Mouse (Mus musculus) adipocyte (in vitro differentiated cells): ENCODE data around the gene Rnf151.

Experiments used
- DNase-seq: peaks from one replicate; pipeline ENCODE4 v3.0.0-alpha.2; 2016; ENCODE audit warnings: low spot score

Gene Rnf151

GRCm38 (mm10) chr17:24717943-24718342, at the start of gene Rnf151, which contains the start of gene Rps2:
Rnf151 (minus strand) TSS chr17:24718063.
Rps2 (plus strand) TSS chr17:24718116.
- DNase-seq: no peak

GRCm38 (mm10) chr17:24766266-24766875, 48.5 kb upstream of the Rnf151 start:
- DNase-seq: no peak

- no peak for DNase-seq
Observed at GRCm38 (mm10) chr17:24765016-24765905, 47.4 kb upstream of the Rnf151 start.

GRCm38 (mm10) chr17:24761121-24761520, 43.3 kb upstream of the Rnf151 start:
- no peak for DNase-seq

- no peak for DNase-seq
Observed at GRCm38 (mm10) chr17:24757394-24757793, 39.5 kb upstream of the Rnf151 start.

- DNase-seq: no peak
Observed at GRCm38 (mm10) chr17:24752415-24753394, 34.8 kb upstream of the Rnf151 start, which contains the start of gene Hs3st6. Hs3st6 (plus strand) TSS chr17:24752988.

GRCm38 (mm10) chr17:24751528-24751927, 33.7 kb upstream of the Rnf151 start:
- no peak for DNase-seq

- DNase-seq: no peak
Observed at GRCm38 (mm10) chr17:24746986-24747385, 29.1 kb upstream of the Rnf151 start.

- peak; percentile 95 for DNase-seq
Observed at GRCm38 (mm10) chr17:24745526-24746497, 27.9 kb upstream of the Rnf151 start.

- peak; percentile 41 for DNase-seq
Observed at GRCm38 (mm10) chr17:24744381-24744780, 26.5 kb upstream of the Rnf151 start.

GRCm38 (mm10) chr17:24743896-24744295, 26.0 kb upstream of the Rnf151 start:
- peak; percentile 62 for DNase-seq

GRCm38 (mm10) chr17:24742307-24742706, 24.4 kb upstream of the Rnf151 start:
- peak; percentile 84 for DNase-seq

GRCm38 (mm10) chr17:24739926-24740325, 22.1 kb upstream of the Rnf151 start:
- no peak for DNase-seq

GRCm38 (mm10) chr17:24738238-24738637, 20.4 kb upstream of the Rnf151 start:
- DNase-seq: no peak

GRCm38 (mm10) chr17:24737135-24737810, 19.4 kb upstream of the Rnf151 start:
- peak; percentile 36 for DNase-seq

- DNase-seq: peak; percentile 100
Observed at GRCm38 (mm10) chr17:24736330-24737051, 18.6 kb upstream of the Rnf151 start, which contains the start of gene Msrb1. Msrb1 (plus strand) TSS chr17:24736642.

- no peak for DNase-seq
Observed at GRCm38 (mm10) chr17:24735446-24735845, 17.6 kb upstream of the Rnf151 start.

- DNase-seq: no peak
Observed at GRCm38 (mm10) chr17:24734513-24734912, 16.6 kb upstream of the Rnf151 start.

- no peak for DNase-seq
Observed at GRCm38 (mm10) chr17:24733434-24734050, 15.7 kb upstream of the Rnf151 start.
